Mouse (Mus musculus): ENCODE data around the gene Rtn3. TPM values are rescaled to one million over a fixed set of nuclear protein-coding genes. Genes with fewer than 3 reads are reported as not detected.

Rtn3 gene
- polyA plus RNA-seq, 1 experiment from 2014 or later = 140 TPM

GRCm38 (mm10) chr19:7388488-7388887 is 94.6 kb downstream of the Rtn3 start:
- no peak overlapping the region for H3K4me2 ChIP-seq
- H3K36me3 ChIP-seq = no peaks in the 10 kb centered on the region
- no peak overlapping the region for H3K9ac ChIP-seq
- peaks cover 3% of the 10 kb centered on the region; the same call in 1 of the 2 replicates for H3K4me1 ChIP-seq
- H3K27ac ChIP-seq = no peak overlapping the region
- no peak for ATAC-seq (ENCODE audit: insufficient read depth, low FRiP score, low read depth)
- no peaks in the 10 kb centered on the region for H3K27me3 ChIP-seq (replicated peaks)
- no peak overlapping the region for H3K4me3 ChIP-seq (replicated peaks)
- no peaks in the 10 kb centered on the region for H3K9me3 ChIP-seq
- WGBS = 75% methylated on average over 6 of the region's 6 CpGs

GRCm38 (mm10) chr19:7386042-7386441 is 97.0 kb downstream of the Rtn3 start:
- no peaks in the 10 kb centered on the region for H3K36me3 ChIP-seq
- H3K4me2 ChIP-seq = no peak overlapping the region
- no peak overlapping the region for H3K4me3 ChIP-seq (replicated peaks)
- no peak for ATAC-seq (ENCODE audit: insufficient read depth, low FRiP score, low read depth)
- peaks cover 14% of the 10 kb centered on the region for H3K4me1 ChIP-seq
- 72% methylated on average over 2 of the region's 2 CpGs for whole genome bisulfite sequencing
- H3K27me3 ChIP-seq (replicated peaks) = no peaks in the 10 kb centered on the region
- no peak overlapping the region for H3K27ac ChIP-seq
- no peaks in the 10 kb centered on the region for H3K9me3 ChIP-seq
- H3K9ac ChIP-seq = no peak overlapping the region

GRCm38 (mm10) chr19:7382903-7383865 is 99.9 kb downstream of the Rtn3 start, which contains the start of gene Spindoc:
TSS of gene Spindoc (minus strand) at chr19:7382994.
- Histone ChIP-seq H3K4me3 (replicated peaks) (peak within 1 kb of the TSS; percentile 72), H3K36me3 (no peaks in the 10 kb centered on the region), H3K27ac (peak within 1 kb of the TSS; percentile 88), H3K9ac (peak within 1 kb of the TSS; percentile 88), H3K4me1 (peaks cover 21% of the 10 kb centered on the region), H3K4me2 (peak within 1 kb of the TSS; percentile 81), H3K27me3 (replicated peaks) (no peaks in the 10 kb centered on the region), H3K9me3 (no peaks in the 10 kb centered on the region)
- ATAC-seq (ENCODE audit: insufficient read depth, low FRiP score, low read depth) = peak; percentile 99
- 2% methylated on average over 52 of the region's 52 CpGs for WGBS

GRCm38 (mm10) chr19:7382248-7382902 is 100.7 kb downstream of the Rtn3 start:
- Histone ChIP-seq H3K27me3 (replicated peaks) (no peaks in the 10 kb centered on the region), H3K4me1 (peaks cover 21% of the 10 kb centered on the region), H3K4me3 (replicated peaks) (peak overlapping the region; percentile 72), H3K36me3 (no peaks in the 10 kb centered on the region), H3K4me2 (peak overlapping the region; percentile 81), H3K9me3 (no peaks in the 10 kb centered on the region), H3K9ac (peak overlapping the region; percentile 88), H3K27ac (peak overlapping the region; percentile 88)
- ATAC-seq (ENCODE audit: insufficient read depth, low FRiP score, low read depth) = peak; percentile 36
- 0% methylated on average over 53 of the region's 60 CpGs for WGBS

- Histone ChIP-seq H3K4me2 (peak overlapping the region; percentile 81), H3K9me3 (no peaks in the 10 kb centered on the region), H3K4me1 (peaks cover 21% of the 10 kb centered on the region), H3K27me3 (replicated peaks) (no peaks in the 10 kb centered on the region), H3K4me3 (replicated peaks) (peak overlapping the region; percentile 72), H3K27ac (peak overlapping the region; percentile 88), H3K36me3 (no peaks in the 10 kb centered on the region), H3K9ac (peak overlapping the region; percentile 88)
- no peak for ATAC-seq (ENCODE audit: insufficient read depth, low FRiP score, low read depth)
- WGBS = 3% methylated on average over 8 of the region's 8 CpGs
Measured at GRCm38 (mm10) chr19:7381906-7382247, 101.2 kb downstream of the Rtn3 start.

- no peaks in the 10 kb centered on the region for H3K27me3 ChIP-seq (replicated peaks)
- ATAC-seq (ENCODE audit: insufficient read depth, low FRiP score, low read depth) = no peak
- no peak overlapping the region for H3K27ac ChIP-seq
- WGBS = 42% methylated on average over 2 of the region's 2 CpGs
- no peaks in the 10 kb centered on the region for H3K9me3 ChIP-seq
- H3K4me3 ChIP-seq (replicated peaks) = no peak overlapping the region
- H3K9ac ChIP-seq = no peak overlapping the region
- peaks cover 25% of the 10 kb centered on the region for H3K36me3 ChIP-seq
- no peak overlapping the region for H3K4me2 ChIP-seq
- H3K4me1 ChIP-seq = peaks cover 16% of the 10 kb centered on the region; the same call in 1 of the 2 replicates
Measured at GRCm38 (mm10) chr19:7377639-7378038, 105.4 kb downstream of the Rtn3 start.

Small RNAs within 50 kb of the gene (microRNA-seq; reads per million reads assigned to microRNA genes)
- gene Mir6991 = 1.5 reads per million

Other genes starting within 250 kb of the Rtn3 start
- 47.0 and 51.6 TPM in 2 replicates for gene Naa40, start 242.1 kb downstream of the Rtn3 start, polyA plus RNA-seq (2015; fragmentation: Nextera tagmentation; extraction: Ambion mirVana)
- gene Rcor2, start 216.0 kb downstream of the Rtn3 start, polyA plus RNA-seq (2015; fragmentation: Nextera tagmentation; extraction: Ambion mirVana) = 13.4 and 15.0 TPM in 2 replicates
- gene Mark2, start 141.4 kb downstream of the Rtn3 start, polyA plus RNA-seq (2015; fragmentation: Nextera tagmentation; extraction: Ambion mirVana) = 55.7 and 57.7 TPM in 2 replicates
- 22.5 and 22.8 TPM in 2 replicates for gene Spindoc, start 100.3 kb downstream of the Rtn3 start, polyA plus RNA-seq (2015; fragmentation: Nextera tagmentation; extraction: Ambion mirVana)
- 6.5 and 7.5 TPM in 2 replicates for gene 2700081O15Rik, start 65.7 kb downstream of the Rtn3 start, polyA plus RNA-seq (2015; fragmentation: Nextera tagmentation; extraction: Ambion mirVana)
- 17.1 and 17.4 TPM in 2 replicates for gene Atl3, start 10.8 kb upstream of the Rtn3 start, polyA plus RNA-seq (2015; fragmentation: Nextera tagmentation; extraction: Ambion mirVana)
- gene Pla2g16, start 74.2 kb upstream of the Rtn3 start, polyA plus RNA-seq (2015; fragmentation: Nextera tagmentation; extraction: Ambion mirVana) = 10.7 and 13.2 TPM in 2 replicates
- gene Lgals12, start 123.9 kb upstream of the Rtn3 start, polyA plus RNA-seq (2015; fragmentation: Nextera tagmentation; extraction: Ambion mirVana) = 2.3 and 3.5 TPM in 2 replicates
- gene Hrasls5, start 129.3 kb upstream of the Rtn3 start, polyA plus RNA-seq (2015; fragmentation: Nextera tagmentation; extraction: Ambion mirVana) = not detected in 2 replicates
- not detected in 2 replicates for gene Slc22a19, start 228.0 kb upstream of the Rtn3 start, polyA plus RNA-seq (2015; fragmentation: Nextera tagmentation; extraction: Ambion mirVana)